Mouse (Mus musculus): Measurements from ENCODE around the gene Serinc1.
A peak's percentile ranks its signal among the peaks of the same experiment; 100 is the strongest.
"Not testable (repeated sequence)": the region's sequence is repeated elsewhere in the genome, so short reads cannot be mapped to it uniquely, and the experiment has no call there.

The Serinc1 gene

DNA sequence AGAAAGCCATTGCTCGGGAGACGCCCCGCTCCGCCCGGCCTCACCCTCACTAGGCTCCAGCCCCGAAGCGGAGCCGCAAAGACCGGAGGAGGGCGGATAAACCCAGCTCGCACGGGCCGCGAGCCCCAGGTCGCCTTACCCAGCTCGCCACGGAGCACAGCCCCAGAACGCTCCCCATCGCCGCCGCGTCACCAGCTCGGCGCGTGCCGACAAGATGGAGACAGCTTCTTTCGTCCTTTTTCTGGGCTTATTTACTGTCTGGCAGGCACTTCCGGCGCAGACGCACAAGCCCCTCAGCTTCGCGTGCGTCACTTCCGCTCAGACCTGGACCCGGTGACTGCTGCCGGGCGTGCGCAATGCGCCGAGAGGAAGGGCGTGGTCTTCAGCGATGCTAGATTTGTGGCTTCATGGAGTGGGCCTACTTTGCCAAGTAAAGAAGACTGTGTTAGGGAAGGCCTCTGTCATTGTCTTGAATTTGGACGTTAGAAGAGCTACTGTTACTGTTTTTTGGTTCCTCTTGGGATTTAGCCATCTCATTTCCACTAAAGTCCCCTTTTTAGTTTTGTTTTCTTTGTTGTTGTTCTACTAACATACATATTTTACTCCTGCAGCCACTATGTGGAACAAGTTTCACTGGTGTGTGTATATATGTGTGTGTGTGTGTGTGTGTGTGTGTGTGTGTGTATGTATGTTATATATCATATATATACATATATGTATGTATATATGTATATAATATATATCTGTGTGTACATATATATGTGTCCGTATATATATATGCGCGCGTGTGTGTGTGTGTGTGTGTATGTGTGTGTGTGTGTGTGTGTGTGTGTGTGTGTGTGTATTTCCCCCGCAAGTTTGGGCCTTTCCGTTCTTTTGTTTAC, at the start of gene Serinc1:
TSS of gene Serinc1 (minus strand) at position 313 of the 884 bp plus-strand sequence.
- peak; percentile 83 for DNase-seq (ENCODE audit: low spot score)

DNA sequence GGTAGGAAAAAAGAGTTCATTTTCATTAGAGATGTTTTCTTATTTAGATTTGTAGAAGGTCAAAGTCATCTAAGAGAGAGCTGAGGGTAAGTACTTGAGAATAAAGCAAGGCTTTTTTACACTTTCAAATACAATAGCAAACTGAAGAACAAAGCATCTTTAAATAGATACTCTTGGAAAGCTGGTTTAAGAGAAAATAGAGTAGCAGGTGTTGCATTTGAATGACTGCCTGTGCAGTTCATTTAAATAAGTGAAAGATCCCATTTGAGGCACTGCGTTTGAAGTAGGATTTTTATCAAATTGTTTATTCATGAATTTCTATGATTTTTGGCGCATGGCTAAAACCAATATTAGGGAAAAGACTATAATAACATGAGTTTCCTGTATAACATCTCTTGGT, 44.4 kb upstream of the Serinc1 start:
- no peak for DNase-seq (ENCODE audit: low spot score)

DNA sequence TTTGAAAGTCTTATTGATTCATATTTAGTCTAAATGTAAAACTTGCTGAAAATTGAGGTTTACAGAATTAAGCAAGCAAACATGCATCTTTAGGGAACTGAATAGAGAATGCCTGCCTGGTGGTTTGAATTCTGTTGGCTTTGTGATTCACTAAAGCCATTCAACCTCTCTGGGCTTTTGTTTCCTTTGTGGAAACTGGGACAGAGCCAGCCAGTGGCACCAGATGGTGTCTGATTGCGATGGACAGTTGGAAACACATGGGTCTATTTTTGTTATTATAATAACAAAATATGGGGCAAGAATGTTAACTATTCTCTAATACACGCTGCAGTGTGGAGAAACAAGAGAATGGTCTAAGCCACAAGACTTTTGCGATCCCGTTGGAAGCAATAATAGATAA, 39.8 kb upstream of the Serinc1 start:
- DNase-seq (ENCODE audit: low spot score) = no peak

DNA sequence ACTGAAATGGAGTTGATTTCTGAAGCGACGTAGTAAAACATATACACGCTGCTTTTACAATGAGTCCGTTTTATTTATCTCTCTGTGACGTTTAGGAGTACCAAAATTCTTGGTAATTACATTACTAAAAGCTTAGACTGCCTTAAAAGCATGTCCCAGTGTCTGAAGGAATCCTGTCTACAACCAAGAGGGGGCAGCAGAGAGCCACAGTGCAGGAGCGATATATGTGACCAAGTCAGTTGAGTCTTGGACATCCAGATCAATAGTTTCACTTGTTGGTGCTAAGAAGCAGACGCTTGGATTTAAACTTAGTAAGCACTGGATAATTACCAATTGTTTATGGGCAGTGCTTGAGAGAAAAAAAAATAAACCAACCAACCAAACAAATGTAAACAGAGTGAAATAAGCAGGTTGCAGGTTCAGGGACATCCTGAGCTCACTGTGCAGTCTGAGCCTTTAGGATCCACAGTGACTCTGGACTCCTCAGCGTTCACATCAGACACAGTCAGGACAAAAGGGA, 38.9 kb upstream of the Serinc1 start:
- DNase-seq (ENCODE audit: low spot score) = peak; percentile 37

DNA sequence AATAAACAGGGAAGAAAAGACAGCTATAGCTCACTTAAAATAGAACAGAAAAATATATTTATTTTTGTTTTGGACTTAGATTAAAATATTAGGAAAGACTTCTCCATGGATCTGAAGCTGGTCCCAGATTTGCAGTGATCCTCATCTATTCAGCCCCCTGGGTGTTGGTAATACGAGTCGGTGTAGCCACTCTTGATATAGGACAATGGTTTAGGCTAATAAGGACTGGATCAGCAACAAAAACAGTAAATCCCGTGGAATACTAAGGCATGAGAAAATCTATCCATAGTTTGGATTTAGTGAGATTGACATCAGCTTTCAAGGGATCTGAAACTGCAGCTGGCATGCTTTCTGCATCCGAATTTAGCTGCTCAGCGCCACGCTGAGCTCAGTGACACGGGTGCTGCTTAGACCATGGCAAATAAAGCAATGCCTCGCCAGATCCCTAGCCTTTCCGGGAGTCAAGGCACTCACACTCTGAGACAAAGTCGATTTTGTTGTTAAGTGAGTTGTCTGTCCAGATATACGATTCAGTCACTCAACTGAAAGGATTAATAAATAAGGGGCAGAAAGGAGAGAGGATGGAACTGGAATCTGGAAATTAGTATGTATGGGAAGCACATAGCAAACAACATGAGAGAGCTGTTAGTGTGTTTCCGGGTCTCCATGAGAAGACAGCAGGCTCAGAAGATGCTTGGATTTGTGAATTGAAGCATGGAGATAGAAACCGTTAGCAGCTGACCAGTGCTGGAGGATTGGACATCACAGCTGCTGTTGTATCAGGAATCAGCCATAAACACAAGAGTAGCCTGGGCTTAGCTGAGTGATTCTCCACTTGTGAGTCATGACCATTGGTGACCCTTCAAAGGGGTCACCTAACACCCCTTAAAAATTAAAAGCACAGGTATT, 36.9 kb upstream of the Serinc1 start:
- no peak for DNase-seq (ENCODE audit: low spot score)

DNA sequence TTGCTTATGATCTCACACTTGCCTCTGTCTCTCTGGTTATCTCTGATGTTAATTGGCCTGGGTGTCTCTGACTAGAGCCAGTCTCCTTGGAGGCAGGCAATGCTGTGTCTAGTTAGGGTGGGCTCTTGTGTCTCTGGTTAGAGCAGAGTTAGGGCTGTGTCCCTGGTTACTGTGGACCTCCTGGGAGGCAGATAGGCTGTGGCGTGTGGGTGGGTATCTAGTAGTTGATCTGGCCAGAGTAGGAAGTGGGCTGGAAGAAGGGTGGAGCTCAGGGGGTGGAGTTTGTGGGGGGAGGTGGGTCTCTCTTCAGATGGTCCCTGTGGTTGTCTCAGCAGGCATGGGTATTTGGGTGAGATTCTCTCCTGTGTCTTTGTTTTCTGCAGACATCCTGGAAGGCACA, 33.9 kb upstream of the Serinc1 start:
- DNase-seq (ENCODE audit: low spot score) = no peak

DNA sequence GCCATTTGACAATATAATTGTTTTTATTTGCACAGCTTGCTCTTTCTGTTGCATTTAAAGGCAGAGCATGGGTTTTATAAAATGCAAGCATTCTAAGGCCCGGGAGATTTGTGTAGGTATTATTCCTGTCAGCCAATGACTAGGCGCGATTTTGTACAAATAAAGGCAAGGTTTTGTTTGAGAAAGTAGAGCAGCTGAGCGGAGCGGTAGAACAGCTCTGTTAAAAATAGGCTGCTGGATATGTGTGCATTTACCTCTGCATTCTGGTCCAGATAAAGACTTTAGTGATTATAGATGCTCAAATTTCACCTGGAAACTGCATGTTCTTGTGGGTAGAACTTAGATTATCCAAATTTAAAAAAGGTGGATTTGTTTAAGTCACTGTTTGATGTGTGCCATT, 25.3 kb upstream of the Serinc1 start:
- DNase-seq (ENCODE audit: low spot score) = no peak

DNA sequence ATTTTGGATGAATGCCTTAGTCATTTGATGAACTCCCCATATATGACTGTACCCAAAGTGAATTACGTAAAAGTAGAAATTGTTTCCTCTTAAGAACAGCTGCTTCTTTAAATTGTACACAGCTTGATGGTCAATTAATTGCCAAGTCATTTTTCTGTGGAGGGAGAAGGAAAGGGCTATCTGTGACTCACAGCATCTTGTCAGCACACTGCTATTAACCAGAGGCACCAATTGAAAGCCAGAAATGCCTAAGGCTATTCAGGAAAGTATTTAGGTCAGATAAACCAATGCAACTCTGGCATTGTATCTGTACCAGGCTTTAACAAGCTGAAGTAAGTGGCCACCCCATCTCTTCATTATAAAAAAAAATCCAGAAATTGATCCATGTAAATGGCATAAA, 21.4 kb upstream of the Serinc1 start:
- no peak for DNase-seq (ENCODE audit: low spot score)

DNA sequence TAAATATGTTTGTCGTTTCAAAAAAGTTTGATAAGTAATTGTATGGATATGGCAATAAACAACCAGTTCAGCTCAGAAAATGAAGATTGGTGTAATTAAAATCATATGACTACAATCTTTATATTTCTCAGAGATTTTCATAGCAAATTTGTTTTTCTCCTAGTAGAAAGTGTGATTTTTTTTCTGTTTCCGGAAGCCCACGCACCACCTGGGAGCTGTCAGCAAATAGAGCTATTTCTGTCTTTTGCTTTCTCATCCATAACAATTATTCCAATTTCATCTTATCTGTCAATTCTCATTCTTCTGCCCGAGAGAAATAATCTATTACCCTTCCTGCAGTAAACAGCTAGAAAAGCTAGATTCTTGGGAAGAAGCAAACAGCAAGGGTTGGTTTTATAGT, 17.3 kb upstream of the Serinc1 start:
- DNase-seq (ENCODE audit: low spot score) = no peak

DNA sequence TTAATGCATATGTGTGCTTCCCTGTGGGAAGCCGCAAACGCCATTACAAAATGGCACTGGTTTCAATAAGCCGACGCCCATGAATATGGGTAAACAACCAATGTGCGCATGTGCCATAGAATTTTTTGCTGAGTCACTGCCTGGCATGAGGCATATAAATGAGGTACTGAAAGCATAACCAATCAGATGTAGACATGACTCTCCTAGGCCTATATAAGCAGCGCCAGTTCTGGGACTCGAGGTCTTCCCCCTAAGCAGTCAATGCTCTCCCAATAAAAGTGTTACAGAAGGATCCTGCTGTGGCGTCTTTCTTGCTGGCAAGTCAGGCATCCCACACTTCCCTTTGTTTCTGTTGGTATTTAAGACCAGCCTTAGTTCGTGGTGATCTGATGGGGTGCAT, 11.6 kb upstream of the Serinc1 start:
- not testable (repeated sequence) for DNase-seq (ENCODE audit: low spot score)

DNA sequence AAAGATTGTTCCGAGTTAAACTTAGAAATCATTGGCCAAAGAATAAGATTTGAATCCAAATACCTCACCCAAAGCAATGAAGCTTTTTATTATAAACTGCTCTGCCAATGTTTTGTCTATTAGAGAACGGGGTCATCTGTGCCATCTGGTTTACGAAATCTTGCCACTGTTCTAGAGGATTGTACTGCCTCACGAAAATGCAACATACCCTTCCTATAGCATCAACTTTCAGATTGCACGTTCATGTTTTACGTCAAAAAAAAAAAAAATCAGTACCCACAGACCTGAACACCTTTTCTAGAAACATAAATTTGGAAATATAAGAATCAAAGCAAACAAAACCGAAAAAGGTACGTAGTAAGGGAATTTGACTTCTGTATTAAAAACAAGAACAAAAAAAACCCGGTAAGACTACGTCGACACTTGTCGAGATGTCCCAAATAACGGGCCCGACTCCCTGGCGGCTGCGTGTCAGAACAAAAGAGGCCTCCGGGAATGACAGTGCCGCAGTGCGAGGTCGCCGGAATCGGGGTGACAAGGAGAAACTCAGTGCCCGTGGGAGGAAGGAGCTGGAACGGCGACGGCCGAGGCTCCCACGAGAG, 613 bp downstream of the Serinc1 start:
- no peak for DNase-seq (ENCODE audit: low spot score)

DNA sequence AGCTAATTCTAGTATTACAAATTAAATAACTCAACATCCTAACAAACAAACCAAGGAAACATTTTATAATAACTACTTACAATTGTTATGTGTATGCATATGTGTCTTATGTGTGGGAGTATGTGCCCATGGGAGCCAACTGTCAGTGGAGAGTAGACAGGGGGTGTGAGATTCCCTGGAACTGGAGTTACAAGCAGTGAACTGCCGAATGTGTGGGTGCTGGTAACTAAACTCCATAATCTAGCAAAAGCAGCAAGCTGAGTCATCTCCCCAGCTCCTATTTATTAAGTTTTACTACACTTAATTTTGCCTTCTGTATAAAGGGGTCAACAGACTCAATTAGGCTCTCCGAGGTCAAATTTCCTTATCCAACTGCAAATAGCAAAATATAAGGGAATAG, 1.3 kb downstream of the Serinc1 start:
- DNase-seq (ENCODE audit: low spot score) = no peak

DNA sequence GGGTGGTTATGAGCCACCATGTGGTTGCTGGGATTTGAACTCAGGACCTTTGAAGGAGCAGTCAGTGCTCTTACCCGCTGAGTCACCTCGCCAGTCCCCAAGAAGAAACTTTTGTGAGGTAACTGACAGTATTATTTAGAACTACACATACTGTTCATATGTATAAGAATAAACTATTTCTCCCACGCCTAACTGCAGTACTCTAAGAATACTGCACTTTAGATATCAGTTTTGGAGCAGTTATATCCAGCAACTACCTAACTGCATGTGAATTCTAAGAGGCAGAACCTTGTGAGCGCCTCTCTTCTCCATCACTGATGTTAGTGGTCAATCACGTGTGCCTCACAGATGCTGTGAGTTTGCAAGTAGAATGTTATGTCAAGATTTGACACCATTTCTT, 5.9 kb downstream of the Serinc1 start:
- DNase-seq (ENCODE audit: low spot score) = no peak

DNA sequence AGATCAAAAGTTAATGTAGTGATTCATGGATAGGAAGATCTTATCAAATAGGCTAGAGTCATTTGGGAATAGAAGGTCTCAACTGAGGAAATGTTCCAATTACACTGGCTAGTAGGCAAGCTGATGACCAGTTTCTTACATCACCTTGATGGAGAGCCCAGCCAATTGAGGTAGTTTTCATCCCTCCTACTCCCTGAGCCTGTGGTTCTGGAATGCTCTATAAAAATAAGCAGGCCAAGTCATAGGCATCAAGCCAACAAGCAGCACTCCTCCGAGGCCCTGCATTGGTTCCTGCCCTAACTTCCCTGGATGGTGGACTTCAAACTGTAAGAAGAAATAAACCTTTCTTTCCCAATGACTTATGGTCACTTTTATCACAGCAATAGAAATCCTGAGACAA, 17.1 kb downstream of the Serinc1 start:
- DNase-seq (ENCODE audit: low spot score) = no peak

DNA sequence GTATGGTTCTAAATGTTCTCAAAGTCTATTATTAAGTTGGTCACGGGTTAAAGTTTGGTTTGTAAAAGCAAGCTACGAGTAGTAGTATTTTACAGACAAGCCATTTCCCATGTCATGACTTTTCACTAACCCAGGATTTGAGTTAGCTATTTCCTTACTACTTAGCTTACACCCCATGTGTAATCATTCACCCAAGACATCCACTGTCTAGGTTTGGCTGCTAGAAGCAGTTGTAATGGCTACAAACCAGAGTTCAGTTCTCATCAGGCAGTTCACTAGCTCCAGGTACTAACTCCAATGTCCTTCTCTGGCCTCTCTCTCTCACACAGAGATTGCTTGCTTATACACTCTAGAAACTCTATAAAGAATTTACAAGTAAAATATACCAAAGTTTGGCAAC, 17.7 kb downstream of the Serinc1 start:
- no peak for DNase-seq (ENCODE audit: low spot score)

DNA sequence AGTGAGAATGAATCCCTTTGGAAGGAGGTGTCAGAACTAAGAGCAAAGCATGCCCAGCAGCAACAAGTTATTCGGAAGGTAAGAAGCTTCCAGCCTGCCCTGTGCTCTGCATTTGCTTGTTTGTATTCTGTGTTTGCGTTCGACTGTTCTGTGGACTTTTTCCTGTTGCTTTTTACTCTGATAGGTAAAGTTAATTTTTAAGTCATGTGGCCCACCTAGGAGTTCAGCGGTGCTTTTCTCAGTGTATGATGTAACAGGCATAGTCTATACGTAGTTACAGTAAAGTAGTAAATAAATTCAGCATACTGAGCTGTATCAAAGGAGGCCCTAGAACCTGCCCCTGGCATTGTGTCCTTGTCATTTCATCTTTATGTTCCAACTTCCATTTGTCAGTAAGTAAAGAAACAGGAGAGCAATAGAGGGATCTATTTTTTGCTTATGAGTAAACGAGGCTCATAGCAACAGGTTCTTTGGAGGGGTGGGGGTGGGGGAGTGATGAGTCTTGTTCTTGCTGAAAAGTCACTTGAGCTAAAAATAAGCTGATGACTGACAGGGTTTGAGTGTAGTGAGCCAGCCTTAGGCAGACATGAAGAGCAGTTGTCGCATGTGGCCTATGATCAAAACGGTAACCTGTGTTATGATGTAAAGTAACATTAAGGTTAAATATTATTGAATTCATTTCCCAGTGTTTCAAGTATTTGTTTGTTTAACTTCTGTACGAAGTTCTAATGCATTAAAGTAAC, 32.7 kb downstream of the Serinc1 start:
- DNase-seq (ENCODE audit: low spot score) = no peak

DNA sequence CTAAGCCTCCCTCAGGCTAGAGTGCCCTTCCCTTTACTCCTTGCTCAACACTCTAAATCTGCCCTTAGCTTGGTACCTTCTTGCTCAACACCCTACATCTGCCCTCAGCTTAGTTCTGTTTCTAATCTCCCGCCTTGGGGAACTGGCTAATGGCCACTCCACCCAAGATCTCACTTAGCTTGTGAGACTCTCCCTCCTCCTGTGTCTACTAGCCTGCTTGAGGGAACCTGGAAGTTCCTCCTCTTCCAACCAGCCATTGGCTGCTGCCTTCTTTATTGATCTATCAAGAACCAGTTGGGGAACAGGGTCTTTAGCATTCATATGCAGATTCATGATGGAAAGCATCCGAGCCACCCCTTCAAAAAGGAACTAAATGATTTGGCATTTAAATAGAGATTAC, 40.3 kb downstream of the Serinc1 start:
- no peak for DNase-seq (ENCODE audit: low spot score)

DNA sequence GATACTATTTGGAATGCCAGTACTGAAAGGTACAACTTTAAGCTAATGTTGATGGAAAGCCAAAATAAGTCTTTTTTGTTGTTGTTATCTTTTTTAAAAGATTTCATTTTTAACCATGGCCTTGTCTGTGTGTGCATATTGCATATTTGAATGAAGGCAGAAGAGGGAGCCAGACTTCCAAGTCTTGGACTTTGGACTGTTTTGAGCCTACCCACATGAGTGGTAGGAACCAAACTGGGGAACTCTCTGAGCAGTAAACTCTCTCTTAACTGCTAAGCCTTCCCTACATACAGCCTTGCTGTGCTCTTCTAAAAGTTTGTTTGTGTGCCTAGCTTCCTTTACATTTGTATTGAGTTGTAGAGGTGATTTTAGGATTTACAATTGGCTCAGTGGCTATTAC, 43.7 kb downstream of the Serinc1 start:
- no peak for DNase-seq (ENCODE audit: low spot score)

DNA sequence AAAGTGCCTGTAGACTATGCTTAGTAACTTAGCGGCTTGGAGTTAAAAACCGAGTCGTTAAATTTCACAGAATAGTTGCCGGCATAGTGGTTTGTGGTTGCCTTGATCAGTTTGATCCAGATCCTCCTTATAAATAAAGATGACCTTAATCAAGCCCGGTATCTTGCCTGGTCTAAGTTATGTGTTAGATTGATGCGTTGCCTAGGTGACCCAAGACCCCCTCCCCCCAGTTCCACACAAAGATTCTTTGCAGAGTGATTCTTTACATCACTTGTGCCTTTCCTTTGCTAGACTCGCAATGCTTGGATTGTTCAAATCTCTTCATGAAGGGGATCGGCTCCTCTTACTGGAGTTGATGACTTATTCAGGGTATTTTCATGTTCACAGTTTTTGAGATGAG, 45.1 kb downstream of the Serinc1 start:
- no peak for DNase-seq (ENCODE audit: low spot score)

DNA sequence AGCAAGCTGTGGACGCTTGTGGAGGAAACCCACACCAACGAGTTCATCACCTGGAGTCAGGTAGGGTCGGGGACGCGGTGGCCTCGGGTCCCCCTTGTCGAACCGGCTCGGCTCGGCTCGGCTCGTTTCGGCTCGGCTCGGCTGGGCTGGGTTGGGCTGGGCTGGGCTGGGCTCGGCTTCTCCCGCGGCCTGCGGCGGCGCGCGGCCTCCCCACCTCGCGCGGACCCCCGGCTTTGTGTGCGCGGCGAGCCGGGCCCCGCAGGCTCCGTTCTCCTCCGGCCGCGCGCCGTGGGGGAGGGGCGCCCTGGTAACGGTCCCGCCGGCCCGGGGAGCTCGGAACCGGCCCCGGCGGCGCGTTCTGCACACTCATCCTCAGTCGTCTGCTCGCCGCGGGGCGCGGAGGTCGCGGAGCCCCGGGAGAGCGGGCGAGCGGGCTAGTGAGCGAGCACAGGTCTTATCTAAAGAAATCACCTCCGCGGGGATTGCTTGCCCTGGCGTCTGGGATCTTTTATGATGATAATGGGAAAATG, 45.7 kb downstream of the Serinc1 start:
- no peak for DNase-seq (ENCODE audit: low spot score)

DNA sequence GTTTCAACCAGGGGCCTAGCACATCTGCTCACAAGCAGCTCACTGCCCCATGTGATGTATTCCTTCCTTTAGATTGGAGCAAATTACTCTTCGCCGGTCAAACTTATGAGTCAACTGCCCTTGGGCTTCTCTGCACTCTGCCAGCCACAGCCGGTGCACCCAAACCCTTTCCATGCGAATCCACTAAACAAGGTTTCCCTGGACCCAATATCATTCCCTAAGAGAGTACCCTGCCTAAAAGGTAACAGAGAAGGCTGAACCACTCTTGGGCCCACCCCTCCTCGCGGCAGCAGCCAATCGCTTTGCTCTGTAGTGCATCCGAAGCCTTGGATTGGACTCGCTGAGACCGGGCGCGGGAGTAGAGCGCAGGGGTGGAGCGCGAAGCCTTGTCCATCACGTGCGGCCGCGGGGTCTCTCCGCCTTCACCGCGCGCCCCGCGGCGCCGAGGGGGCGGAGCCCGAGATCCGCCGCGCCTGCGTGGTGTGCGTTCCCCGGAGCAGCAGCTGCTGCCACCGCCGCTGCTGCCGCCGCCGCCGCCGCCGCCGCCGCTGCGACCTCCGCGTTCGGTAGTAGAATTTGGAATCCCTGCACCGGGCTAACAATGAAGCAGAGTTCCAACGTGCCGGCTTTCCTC, 46.3 kb downstream of the Serinc1 start, which contains the start of gene Hsf2:
TSS of gene Hsf2 (plus strand) at position 478 of the 634 bp plus-strand sequence.
- peak; percentile 82 for DNase-seq (ENCODE audit: low spot score)

Measured in ovary, postnatal 14 days (tissue).